Mouse (Mus musculus) megakaryocyte, embryonic 14.5 days (primary cell): ENCODE measurements at regions not wholly inside any gene's neighbourhood (a gene's known extent, or its start where the extent isn't known, plus 50 kb on each side); places are given as distances from the start of the nearest gene placed in this dataset.

ENCODE experiments used
- H3K27me3 ChIP-seq: replicated peaks from 2 replicates; pipeline ENCODE3; 2012; ENCODE audit warnings: inconsistent platforms
- H3K36me3 ChIP-seq: replicated peaks from 2 replicates; pipeline ENCODE3; 2012; ENCODE audit warnings: low read length, inconsistent platforms, mixed read lengths
- H3K4me1 ChIP-seq: 2 replicates; pipeline ENCODE4 v1.6.1; 2012; ENCODE audit warnings: inconsistent platforms
- H3K4me3 ChIP-seq: replicated peaks from 2 replicates; pipeline ENCODE3; 2012; ENCODE audit warnings: moderate library complexity, mild to moderate bottlenecking, inconsistent platforms
- H3K9me3 ChIP-seq: 2 replicates; pipeline ENCODE4 v1.6.1; 2012; ENCODE audit warnings: inconsistent platforms
- FLI1 ChIP-seq: IDR thresholded peaks from 2 replicates; pipeline ENCODE4 v1.6.1; 2012; ENCODE audit warnings: low read length, inconsistent platforms, mixed read lengths
- GATA1 ChIP-seq: IDR thresholded peaks from 3 replicates; pipeline ENCODE4 v1.6.1; 2012; ENCODE audit warnings: mixed read lengths, low read length, inconsistent platforms, borderline replicate concordance

DNA sequence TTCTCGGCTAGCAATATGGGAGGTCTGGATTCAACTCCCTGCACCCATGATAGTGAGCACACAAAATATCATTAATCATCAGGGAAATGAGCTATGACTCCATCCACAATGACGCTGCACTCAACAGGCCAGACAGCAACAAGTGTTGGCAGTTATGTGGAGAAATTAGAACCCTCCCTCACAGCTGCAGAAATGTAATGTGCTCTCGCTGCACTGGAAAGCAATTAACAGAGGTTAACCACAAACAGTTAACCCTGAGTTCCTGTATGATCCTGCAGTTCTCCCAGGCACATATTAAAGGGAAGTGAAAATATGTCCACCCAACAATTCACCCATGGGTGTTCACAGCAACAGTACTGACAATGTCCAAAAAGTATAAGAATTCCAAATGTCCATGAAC lies 54.0 kb upstream of the Jade2 start:
- Histone ChIP-seq H3K4me3 (peak overlapping the region; percentile 73), H3K9me3 (peaks cover 5% of the 10 kb centered on the region; the same call in 1 of the 2 replicates), H3K36me3 (peaks cover 4% of the 10 kb centered on the region), H3K4me1 (peaks cover 41% of the 10 kb centered on the region), H3K27me3 (peaks cover 2% of the 10 kb centered on the region)
- TF ChIP-seq GATA1 (no peak), FLI1 (no peak)

DNA sequence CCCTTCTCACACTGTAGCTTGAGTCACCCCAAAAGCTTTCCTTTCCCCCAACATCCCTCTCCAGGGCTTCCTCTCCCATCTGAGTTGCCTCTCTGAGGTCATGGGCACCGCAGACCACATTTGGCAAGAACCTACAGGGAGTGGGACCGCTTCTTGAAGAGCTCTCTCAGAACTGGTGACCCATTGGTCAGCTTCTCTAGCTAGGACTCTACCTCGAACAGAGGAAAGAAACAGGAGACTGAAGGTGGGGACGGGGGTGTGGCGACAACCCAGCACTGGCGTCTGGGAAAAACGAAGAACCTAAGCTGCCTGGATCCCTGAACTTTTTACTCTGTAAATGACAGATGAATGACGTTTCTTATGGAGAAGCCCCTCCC lies 51.8 kb upstream of the Cdkn2aipnl start:
- Histone ChIP-seq H3K4me1 (peaks cover 65% of the 10 kb centered on the region), H3K36me3 (peaks cover 4% of the 10 kb centered on the region), H3K9me3 (peaks cover 5% of the 10 kb centered on the region; the same call in 1 of the 2 replicates), H3K4me3 (peak overlapping the region; percentile 88), H3K27me3 (no peaks in the 10 kb centered on the region)
- TF ChIP-seq GATA1, result no peak
- TF ChIP-seq FLI1, result no peak

DNA sequence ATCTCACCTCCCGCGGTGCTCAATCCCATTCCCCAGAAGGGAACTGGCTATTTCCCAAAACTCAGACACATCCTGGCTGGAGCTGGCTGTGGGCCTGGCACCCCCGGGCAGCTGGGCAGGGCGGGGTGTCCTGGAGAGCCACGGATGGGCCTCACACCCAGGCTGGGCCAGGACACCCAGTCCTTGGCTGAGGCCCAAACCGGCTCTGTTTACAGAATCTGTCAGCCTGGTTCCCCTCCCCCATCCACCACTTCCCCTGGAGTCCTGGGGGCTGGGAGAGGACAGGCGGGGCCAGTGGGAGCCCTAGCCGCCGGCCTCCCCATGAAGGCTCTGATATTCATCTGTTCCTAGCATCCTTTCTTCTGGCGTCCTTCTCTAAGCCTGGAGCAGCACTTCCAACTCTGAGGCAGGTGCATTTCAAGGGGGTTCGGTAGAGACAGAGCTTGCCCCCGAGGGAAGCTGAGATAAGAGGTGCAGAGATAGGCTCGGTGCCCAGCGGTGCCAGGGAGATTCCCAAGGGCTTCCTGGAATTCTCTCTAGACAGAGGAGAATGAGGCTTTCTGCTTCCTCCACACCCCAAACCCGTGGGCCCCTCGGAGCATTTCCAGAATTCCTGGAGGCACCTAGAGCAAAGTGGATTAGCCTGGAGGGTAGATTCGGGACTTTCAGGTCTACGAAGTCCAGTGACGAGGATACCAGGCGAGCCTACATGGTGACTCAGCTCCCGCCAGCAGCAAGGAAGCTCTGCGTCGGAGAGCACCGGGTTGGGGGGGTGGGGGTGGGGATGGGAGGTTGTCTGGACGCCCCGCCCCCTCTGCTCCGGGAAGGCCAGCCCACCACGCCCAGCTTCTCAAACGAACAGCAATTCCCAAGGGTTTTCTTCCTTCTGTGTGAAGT lies 51.2 kb upstream of the Cdkn2aipnl start:
- no peak for TF ChIP-seq GATA1
- TF ChIP-seq FLI1, result no peak
- peaks cover 5% of the 10 kb centered on the region; the same call in 1 of the 2 replicates for H3K9me3 ChIP-seq
- peak overlapping the region; percentile 88 for H3K4me3 ChIP-seq
- H3K36me3 ChIP-seq, result peaks cover 4% of the 10 kb centered on the region
- peaks cover 63% of the 10 kb centered on the region for H3K4me1 ChIP-seq
- H3K27me3 ChIP-seq, result no peaks in the 10 kb centered on the region
